Mouse (Mus musculus): ENCODE measurements around the gene Scd4. TPM values are rescaled to one million over a fixed set of nuclear protein-coding genes. Genes with fewer than 3 reads are reported as not detected.
A peak's percentile ranks its signal among the peaks of the same experiment; 100 is the strongest.
"Not testable (repeated sequence)": the region's sequence is repeated elsewhere in the genome, so short reads cannot be mapped to it uniquely, and the experiment has no call there.

The Scd4 gene
- polyA plus RNA-seq, 1 experiment from 2014 or later = 0.23 TPM

- Histone ChIP-seq H3K4me1 (peaks cover 69% of the 10 kb centered on the region), H3K4me3 (no peak overlapping the region), H3K27ac (no peak overlapping the region), H3K9ac (no peak overlapping the region), H3K36me3 (ENCODE audit: poor library complexity, severe bottlenecking) (peaks cover 99% of the 10 kb centered on the region), H3K27me3 (no peaks in the 10 kb centered on the region), H3K4me2 (no peak overlapping the region), H3K9me3 (replicated peaks) (no peaks in the 10 kb centered on the region)
- no peak for ATAC-seq
- WGBS = 88% methylated on average over 11 of the region's 11 CpGs
Observed at GRCm38 (mm10) chr19:44302901-44303300, 30.0 kb upstream of the Scd4 start.

- Histone ChIP-seq H3K9me3 (replicated peaks) (no peaks in the 10 kb centered on the region), H3K4me3 (no peak overlapping the region), H3K9ac (no peak overlapping the region), H3K27me3 (no peaks in the 10 kb centered on the region), H3K4me1 (peaks cover 63% of the 10 kb centered on the region), H3K27ac (no peak overlapping the region), H3K4me2 (no peak overlapping the region), H3K36me3 (ENCODE audit: poor library complexity, severe bottlenecking) (peaks cover 99% of the 10 kb centered on the region)
- ATAC-seq = no peak
- 79% methylated on average over 8 of the region's 8 CpGs for WGBS
Observed at GRCm38 (mm10) chr19:44303502-44303901, 29.4 kb upstream of the Scd4 start.

- Histone ChIP-seq H3K36me3 (ENCODE audit: poor library complexity, severe bottlenecking) (peaks cover 95% of the 10 kb centered on the region), H3K4me1 (peaks cover 54% of the 10 kb centered on the region), H3K27ac (no peak overlapping the region), H3K27me3 (no peaks in the 10 kb centered on the region), H3K9me3 (replicated peaks) (no peaks in the 10 kb centered on the region), H3K4me2 (no peak overlapping the region), H3K4me3 (no peak overlapping the region), H3K9ac (no peak overlapping the region)
- WGBS = 82% methylated on average over 10 of the region's 10 CpGs
- ATAC-seq = no peak
Observed at GRCm38 (mm10) chr19:44304419-44304818, 28.5 kb upstream of the Scd4 start.

GRCm38 (mm10) chr19:44304851-44305510, 27.9 kb upstream of the Scd4 start:
- no peak overlapping the region for H3K9ac ChIP-seq
- ATAC-seq = no peak
- H3K4me1 ChIP-seq = peaks cover 48% of the 10 kb centered on the region
- no peak overlapping the region for H3K4me2 ChIP-seq
- H3K4me3 ChIP-seq = no peak overlapping the region
- H3K9me3 ChIP-seq (replicated peaks) = no peaks in the 10 kb centered on the region
- H3K27me3 ChIP-seq = no peaks in the 10 kb centered on the region
- H3K36me3 ChIP-seq (ENCODE audit: poor library complexity, severe bottlenecking) = peaks cover 93% of the 10 kb centered on the region
- no peak overlapping the region for H3K27ac ChIP-seq
- WGBS = 86% methylated on average over 16 of the region's 16 CpGs

- 89% methylated on average over 15 of the region's 15 CpGs for WGBS
- Histone ChIP-seq H3K27me3 (no peaks in the 10 kb centered on the region), H3K36me3 (ENCODE audit: poor library complexity, severe bottlenecking) (peaks cover 86% of the 10 kb centered on the region), H3K9me3 (replicated peaks) (no peaks in the 10 kb centered on the region), H3K9ac (no peak overlapping the region), H3K4me3 (no peak overlapping the region), H3K4me2 (no peak overlapping the region), H3K4me1 (peaks cover 45% of the 10 kb centered on the region), H3K27ac (no peak overlapping the region)
- ATAC-seq = no peak
Observed at GRCm38 (mm10) chr19:44305701-44306100, 27.2 kb upstream of the Scd4 start.

GRCm38 (mm10) chr19:44306171-44306570, 26.7 kb upstream of the Scd4 start:
- WGBS = 76% methylated on average over 7 of the region's 7 CpGs
- Histone ChIP-seq H3K9ac (no peak overlapping the region), H3K27ac (no peak overlapping the region), H3K9me3 (replicated peaks) (no peaks in the 10 kb centered on the region), H3K4me1 (peaks cover 45% of the 10 kb centered on the region), H3K36me3 (ENCODE audit: poor library complexity, severe bottlenecking) (peaks cover 82% of the 10 kb centered on the region), H3K4me3 (no peak overlapping the region), H3K4me2 (no peak overlapping the region), H3K27me3 (no peaks in the 10 kb centered on the region)
- ATAC-seq = no peak

GRCm38 (mm10) chr19:44307101-44307914, 25.6 kb upstream of the Scd4 start:
- 83% methylated on average over 9 of the region's 9 CpGs for WGBS
- Histone ChIP-seq H3K4me3 (no peak overlapping the region), H3K4me1 (peaks cover 47% of the 10 kb centered on the region), H3K27me3 (no peaks in the 10 kb centered on the region), H3K4me2 (no peak overlapping the region), H3K9ac (no peak overlapping the region), H3K27ac (0 out of 2 replicates have a peak overlapping the region, but pooled peaks have one; percentile 31), H3K36me3 (ENCODE audit: poor library complexity, severe bottlenecking) (peaks cover 71% of the 10 kb centered on the region), H3K9me3 (replicated peaks) (no peaks in the 10 kb centered on the region)
- ATAC-seq = no peak

- 85% methylated on average over 6 of the region's 6 CpGs for WGBS
- peaks cover 40% of the 10 kb centered on the region for H3K4me1 ChIP-seq
- H3K36me3 ChIP-seq (ENCODE audit: poor library complexity, severe bottlenecking) = peaks cover 64% of the 10 kb centered on the region
- H3K4me3 ChIP-seq = no peak overlapping the region
- no peak overlapping the region for H3K9ac ChIP-seq
- H3K9me3 ChIP-seq (replicated peaks) = no peaks in the 10 kb centered on the region
- H3K27me3 ChIP-seq = no peaks in the 10 kb centered on the region
- H3K4me2 ChIP-seq = no peak overlapping the region
- no peak for ATAC-seq
- no peak overlapping the region; the same call in 1 of the 2 replicates for H3K27ac ChIP-seq
Observed at GRCm38 (mm10) chr19:44307915-44308470, 24.9 kb upstream of the Scd4 start.

GRCm38 (mm10) chr19:44308611-44309246, 24.2 kb upstream of the Scd4 start:
- ATAC-seq = no peak
- Histone ChIP-seq H3K4me3 (no peak overlapping the region), H3K36me3 (ENCODE audit: poor library complexity, severe bottlenecking) (peaks cover 57% of the 10 kb centered on the region)

GRCm38 (mm10) chr19:44309351-44310154, 23.3 kb upstream of the Scd4 start:
- peaks cover 39% of the 10 kb centered on the region for H3K4me1 ChIP-seq
- no peak for ATAC-seq
- H3K4me2 ChIP-seq = no peak overlapping the region
- 82% methylated on average over 12 of the region's 12 CpGs for WGBS
- H3K9ac ChIP-seq = no peak overlapping the region
- H3K27ac ChIP-seq = no peak overlapping the region
- H3K9me3 ChIP-seq (replicated peaks) = no peaks in the 10 kb centered on the region
- peaks cover 49% of the 10 kb centered on the region for H3K36me3 ChIP-seq (ENCODE audit: poor library complexity, severe bottlenecking)
- no peak overlapping the region for H3K4me3 ChIP-seq
- H3K27me3 ChIP-seq = no peaks in the 10 kb centered on the region

More at GRCm38 (mm10) chr19:44308611-44309246, 24.2 kb upstream of the Scd4 start:
- Histone ChIP-seq H3K27ac (no peak overlapping the region; the same call in 1 of the 2 replicates), H3K9me3 (replicated peaks) (no peaks in the 10 kb centered on the region), H3K27me3 (no peaks in the 10 kb centered on the region), H3K9ac (no peak overlapping the region), H3K4me1 (peaks cover 36% of the 10 kb centered on the region), H3K4me2 (no peak overlapping the region)
- WGBS = 93% methylated on average over 8 of the region's 8 CpGs

- not testable (repeated sequence) for H3K4me3 ChIP-seq; ATAC-seq; H3K4me2 ChIP-seq; H3K9me3 ChIP-seq (replicated peaks); H3K9ac ChIP-seq; H3K27me3 ChIP-seq; H3K27ac ChIP-seq
- Histone ChIP-seq H3K4me1 (peaks cover 38% of the 10 kb centered on the region), H3K36me3 (ENCODE audit: poor library complexity, severe bottlenecking) (peaks cover 43% of the 10 kb centered on the region)
- WGBS = 90% methylated on average over 1 of the region's 1 CpGs
Observed at GRCm38 (mm10) chr19:44310155-44310575, 22.7 kb upstream of the Scd4 start.
